Mouse (Mus musculus): Measurements from ENCODE around the gene Scg3.
A peak's percentile ranks its signal among the peaks of the same experiment; 100 is the strongest.
"Not testable (repeated sequence)": the region's sequence is repeated elsewhere in the genome, so short reads cannot be mapped to it uniquely, and the experiment has no call there.

The Scg3 gene

DNA sequence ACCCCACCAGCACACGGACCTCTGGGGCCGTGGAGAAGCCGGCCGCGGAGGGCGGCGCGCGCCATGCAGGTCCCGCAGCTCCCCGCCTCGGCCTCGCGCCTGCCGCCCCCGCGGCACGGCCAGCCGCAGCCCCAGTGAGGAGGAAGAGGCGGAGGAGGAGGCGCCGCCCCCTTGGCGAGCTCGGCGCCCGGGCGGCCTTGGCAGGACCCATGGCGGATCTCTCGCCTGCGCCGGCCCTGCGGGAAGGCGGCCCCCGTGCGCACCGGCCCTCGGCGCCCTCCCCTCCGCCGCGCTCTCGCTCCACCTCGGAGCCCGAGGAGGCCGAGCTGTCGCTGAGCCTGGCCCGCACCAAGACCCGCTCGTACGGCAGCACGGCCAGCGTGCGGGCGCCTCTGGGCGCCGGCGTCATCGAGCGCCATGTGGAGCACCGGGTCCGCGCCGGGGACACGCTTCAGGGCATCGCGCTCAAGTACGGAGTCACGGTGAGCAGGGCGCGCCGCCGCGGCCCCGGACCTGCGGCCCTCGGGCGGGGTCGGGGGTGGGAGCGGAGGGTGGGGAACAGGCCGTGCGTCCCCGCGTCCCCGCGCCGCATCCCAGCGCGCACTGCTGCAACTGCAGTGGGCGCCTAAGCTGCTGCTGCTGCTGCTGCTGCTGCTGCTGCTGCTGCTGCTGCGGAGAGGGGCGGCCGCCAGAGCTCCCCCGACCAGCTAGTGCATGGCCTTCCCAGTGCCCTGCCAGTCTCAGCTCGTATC, 58.1 kb downstream of the Scg3 start, which contains the start of gene Lysmd2:
Lysmd2 (plus strand) TSS at position 186 of the 752 bp plus-strand sequence.
- peak; percentile 58 for DNase-seq

DNA sequence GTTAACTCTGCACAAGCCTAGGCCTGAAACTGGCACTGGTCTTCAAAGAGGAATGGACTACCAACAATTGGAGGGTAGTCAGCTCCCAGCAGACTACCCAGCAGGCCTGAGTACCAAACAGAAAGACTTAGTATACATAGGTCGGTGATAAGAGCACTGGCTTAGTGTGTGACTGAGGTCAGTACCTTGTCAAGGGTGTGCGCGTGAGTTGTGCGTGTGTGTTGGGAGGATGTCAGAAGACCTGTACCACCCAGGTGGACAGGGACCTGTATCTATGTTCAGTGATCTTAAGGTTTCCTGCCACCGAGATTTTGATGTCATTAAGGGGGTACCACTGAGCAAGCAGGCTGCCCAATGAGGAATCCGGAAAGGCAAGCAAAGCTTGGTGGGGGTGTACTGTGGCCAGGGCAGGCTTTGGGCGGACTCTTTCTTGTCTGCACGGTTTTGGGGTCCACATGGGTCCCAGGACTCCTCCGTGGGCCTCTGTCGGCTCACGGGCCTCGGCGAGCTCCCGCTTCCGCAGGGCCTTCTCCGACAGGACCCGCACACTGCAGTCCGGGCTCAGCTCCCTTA, 58.8 kb downstream of the Scg3 start:
- DNase-seq = no peak

DNA sequence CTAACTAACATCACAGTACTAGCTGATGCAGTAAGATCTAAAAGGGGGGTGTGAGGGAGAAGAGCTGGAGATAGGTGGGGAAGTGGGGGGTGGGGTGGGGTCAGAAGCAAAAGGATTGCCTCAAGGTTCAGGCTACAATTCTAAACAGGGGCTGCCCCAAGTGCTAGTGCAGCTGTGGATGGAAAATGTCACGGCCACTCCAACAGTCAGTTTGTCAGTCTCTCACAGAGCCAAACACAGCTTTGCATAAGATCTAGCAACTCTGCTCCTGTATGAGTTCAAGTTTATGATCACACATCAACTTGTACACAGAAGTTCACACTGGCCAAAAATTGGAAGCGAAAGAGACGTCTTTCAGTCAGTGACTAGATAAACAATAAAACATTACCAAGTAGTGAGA, 62.4 kb downstream of the Scg3 start:
- no peak for DNase-seq

DNA sequence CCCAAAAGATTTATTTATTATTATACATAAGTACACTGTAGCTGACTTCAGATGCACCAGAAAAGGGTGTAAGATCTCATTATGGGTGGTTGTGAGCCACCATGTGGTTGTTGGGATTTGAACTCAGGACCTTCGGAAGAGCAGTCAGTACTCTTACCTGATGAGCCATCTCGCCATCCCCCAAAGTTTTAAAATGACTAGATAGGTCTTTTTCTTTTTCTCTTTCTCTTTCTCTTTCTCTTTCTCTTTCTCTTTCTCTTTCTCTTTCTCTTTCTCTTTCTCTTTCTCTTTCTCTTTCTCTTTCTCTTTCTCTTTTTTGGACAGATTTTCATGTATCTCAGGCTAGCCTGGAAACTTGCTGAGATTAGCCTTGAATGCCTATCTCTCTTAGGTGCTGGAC, 64.1 kb downstream of the Scg3 start:
- not testable (repeated sequence) for DNase-seq

DNA sequence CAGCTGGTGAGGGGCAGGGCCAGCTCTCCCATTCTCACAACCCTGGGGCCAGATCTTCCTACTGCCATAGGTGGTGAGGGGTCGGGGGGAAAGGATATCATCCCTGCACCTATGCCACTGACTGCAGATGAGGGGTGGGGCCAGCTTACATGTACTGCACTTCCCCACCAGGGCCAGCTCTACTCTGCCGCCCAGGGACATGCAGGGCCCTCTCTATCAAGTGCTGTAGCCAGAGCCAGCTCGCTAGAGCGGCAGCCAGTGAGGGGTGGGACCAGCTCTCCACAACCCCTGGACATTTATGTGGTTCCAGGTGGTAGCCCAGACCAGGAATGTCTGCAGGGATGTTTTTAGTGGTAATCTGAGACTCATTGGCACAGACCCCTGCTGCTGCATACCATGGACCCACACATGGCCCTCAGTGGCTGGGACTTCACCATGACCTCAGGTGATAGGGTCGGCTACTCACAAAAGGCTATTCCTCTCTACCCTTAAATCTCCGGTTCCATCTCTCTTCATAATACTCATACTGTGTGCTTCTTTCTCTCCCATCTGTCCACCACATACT, 64.9 kb downstream of the Scg3 start:
- DNase-seq = no peak

DNA sequence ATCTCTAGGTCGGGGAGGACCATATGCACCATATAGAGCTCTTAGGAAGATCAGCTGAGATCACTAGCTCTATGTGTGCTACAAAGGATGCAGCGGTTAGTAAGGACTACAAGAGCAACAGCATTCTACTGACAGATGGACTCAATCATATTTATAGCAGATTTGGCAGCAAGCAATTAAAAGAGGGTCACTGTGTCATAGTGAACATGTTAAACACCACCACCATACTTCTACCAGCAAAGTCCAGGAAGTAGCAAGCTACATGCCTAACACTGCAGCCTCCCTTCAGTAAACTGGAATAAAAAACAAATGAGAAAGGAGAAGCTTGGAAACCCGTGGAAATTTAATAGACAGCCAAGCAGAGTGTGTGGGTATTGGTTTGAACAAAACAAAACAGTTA, 67.3 kb downstream of the Scg3 start:
- no peak for DNase-seq

DNA sequence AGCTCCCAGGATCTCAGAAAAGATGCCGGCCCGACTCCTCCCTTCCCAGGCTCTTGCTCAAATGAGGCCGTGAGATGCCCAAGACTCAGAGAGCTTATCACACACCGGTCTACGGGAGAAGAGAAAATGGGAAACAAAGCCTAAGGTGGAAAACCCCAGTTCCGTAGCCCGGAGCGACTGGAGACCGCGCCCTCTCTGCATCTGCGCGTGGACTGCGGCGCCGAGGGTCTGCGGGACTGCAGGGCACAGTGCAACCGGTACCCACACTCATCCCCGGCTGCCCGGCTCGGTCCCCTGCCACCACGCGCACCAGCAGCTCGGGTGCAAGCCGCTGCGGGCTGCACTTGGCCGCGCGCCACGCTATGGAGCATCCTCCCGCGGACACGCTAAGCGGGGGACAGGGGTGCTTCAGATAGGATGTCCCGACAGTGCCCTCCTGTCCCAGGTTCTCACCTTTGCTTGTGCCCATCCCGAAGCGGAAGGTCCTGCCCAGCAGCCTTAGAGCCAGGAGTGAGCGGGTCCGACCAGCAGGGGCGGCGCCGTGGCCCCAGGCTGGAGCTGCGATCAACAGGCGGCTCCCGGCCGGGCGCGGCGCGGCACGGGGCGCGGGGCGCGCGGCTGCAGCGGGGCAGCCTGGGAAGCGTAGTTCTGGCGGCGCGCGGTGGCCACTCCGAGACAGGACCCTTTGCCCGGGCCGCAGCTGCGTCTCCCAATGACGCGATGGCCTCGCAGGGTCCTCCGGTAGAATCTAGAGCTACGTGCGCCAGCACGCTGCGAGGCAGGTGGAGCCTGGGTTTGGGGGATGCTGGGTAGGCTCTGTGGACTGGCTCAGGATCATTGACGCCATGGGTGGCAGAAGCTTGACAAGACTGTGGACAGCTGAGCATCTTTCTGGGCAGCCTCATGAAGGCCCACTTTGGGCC, 73.0 kb downstream of the Scg3 start, which contains the start of gene Tmod2:
Tmod2 (minus strand) TSS at position 755 of the 923 bp plus-strand sequence.
- peak; percentile 16 for DNase-seq

DNA sequence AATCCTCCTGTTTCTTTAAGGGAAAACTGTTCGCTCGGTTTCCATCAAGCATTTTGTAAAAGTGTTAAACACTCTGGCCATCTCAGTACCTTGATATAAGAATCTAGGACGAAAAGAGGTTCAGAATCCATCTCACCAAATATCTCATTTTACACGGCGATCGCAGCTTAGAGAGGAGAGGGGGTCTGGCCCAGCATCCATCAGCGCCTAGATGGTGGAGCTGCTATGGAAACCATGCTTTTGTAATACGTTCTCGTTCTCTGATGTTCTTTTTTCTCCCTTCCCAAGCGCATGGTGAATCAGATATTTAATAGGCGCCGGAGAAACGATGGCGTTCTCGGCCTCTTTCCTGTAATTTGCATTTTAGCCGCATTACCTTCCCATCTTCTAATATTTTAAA, 73.9 kb downstream of the Scg3 start:
- DNase-seq = no peak

DNA sequence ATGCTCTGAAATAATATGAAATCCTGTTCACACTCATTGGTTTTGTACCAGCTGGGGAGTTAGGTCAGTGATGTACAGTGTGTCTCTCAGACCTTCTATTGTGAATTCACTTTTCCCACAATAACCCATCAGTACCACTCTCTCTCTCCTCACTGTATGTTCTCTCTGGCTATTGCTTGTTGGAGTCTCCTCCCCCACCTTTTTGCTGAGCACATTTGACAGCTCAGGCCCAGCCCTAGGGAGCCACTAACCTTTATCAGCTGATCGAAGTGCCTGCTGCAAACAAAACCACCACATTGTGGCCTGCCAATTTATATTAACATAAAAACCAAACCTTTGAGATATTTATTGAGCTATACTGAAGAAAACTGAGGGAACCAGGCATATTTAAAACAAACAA, 74.4 kb downstream of the Scg3 start:
- DNase-seq = no peak

DNA sequence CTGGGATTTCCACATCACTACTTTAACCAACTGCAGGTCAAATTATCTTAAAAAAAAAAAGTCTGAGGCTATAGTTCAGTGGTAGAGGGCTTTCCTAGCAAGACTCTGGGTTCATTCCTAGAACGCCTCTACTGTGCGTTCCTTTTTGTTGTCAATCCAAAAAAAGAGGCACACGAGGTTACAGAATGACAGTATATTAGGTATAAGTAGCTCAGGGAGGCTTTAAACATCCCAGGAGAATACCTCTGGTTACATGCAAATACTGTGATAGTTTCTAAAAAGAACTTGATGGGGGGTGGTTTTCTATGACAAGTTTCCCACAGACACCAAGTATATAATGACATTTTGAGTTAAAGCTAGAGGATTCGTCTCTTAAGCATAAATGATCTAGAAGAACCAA, 76.4 kb downstream of the Scg3 start:
- DNase-seq = no peak

DNA sequence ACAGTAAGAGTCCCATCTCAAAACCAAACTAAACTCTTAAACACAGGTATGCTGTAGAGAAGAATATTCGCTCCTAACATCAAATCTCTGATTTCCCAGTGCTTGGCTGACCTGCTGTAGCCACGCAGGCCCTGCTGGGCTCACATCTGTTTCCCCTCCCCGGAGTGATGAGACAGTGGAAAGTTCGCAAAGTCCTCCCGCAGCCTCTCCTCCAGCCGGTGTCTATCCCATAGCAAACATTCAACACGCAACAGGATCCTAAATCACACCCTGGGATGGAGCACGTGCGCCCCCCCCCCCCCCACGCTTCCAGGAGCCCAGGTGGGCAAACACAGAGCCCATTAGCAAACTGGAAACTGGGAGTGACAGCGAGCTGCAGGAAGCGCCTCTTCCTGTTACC, 82.3 kb downstream of the Scg3 start:
- DNase-seq = no peak

DNA sequence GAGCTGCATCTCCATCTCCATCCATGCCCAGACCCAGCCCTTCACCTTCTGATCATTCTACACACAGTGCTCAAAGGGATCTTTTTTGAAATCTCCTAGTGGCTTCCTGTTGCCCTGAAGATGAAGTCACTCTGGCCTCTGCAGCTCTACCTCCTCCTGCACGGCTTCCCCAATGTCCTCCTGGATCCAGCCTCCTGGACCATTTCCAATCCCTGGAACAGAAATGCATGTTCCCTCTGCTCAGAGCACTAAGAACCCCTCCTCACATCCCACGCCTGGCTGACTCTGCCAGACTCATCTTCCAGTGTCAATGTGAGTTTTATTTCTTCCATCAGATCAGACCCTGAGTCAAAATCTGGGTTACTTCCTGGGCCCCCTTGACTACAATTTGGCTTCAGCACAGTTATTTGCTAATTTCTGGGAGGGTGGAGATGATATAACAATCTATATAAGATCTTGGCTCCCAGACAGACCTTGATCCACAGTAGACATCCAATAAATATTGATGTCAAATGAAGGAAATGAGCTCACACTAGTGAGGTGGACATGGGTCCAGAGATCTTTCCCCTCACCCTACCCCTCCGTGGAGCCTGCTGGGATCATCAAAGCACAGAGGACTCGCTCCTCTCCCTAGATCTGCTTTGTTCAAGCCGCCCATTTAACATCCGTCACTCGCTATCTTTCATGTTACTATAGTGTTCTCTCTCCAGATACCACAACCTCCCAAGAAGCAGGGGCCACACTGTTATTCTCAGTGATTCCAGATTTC, 83.5 kb downstream of the Scg3 start:
- no peak for DNase-seq

DNA sequence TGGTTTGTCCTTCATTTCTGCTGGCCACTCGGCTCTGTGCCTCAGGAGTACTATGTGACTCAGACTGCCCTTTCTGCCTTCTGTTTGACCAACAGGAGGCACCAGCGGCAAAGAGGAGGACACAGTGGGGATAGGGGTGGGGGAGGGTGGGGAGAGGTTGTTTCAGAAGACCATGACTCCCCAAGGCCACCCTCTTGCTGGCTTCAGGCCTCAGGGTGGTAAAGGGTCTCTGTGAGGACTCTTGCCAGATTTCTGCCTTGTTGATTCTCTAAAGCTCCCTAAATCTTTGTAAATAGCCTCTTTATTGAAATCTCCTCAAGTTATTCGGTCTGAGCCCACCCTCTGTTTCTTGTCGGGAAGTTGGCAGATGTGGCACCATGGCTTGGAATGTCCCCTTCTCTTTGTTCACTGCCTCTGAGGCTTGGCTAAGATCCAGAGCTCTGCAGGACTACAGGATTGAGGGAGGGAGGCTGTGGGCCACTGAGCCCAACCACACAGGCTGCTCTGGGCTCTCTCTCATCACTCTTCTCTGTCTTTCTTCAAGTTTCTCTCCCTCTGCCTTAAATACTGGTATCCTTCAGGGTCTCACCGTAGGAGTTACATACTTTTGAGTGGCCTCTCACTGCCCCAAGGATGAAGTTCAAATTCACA, 84.5 kb downstream of the Scg3 start:
- DNase-seq = no peak

DNA sequence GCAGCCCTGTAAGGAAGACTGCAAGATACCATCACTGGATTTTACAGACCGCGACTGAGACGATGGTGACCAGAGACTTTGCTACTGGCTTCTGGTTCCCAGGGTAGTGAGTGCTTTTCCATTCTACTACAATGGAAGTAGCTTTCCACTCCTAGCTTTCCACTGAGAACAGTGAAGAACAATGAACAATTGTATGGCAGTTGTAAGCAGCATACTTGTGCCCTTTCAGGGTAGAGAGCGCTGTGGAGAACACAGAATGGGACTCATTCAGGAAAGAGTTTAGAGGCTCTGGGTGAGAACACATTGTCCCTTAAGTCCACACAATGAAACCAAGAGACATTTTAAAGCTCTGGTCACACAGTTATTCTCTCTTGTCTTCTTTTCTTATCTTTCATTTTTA, 86.3 kb downstream of the Scg3 start:
- no peak for DNase-seq

DNA sequence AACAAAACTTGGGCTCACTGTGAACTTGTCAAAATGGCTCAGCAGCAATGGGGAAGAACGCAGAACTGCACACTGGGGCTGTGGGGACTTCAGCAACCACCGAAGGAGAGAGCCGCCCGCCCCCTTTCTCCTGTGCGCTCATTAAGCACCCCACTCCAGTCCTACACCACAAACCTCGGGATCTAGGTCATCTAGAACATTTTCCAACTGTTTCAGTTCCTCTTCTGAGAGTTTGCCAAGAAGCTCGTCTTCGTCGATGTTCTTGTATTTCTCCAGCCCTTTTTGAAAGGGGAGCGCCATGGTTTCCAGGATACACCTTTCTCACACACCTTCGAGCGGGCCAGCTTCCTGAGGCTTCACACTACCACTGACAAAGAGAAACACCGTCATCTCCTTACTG, 86.8 kb downstream of the Scg3 start:
- no peak for DNase-seq

DNA sequence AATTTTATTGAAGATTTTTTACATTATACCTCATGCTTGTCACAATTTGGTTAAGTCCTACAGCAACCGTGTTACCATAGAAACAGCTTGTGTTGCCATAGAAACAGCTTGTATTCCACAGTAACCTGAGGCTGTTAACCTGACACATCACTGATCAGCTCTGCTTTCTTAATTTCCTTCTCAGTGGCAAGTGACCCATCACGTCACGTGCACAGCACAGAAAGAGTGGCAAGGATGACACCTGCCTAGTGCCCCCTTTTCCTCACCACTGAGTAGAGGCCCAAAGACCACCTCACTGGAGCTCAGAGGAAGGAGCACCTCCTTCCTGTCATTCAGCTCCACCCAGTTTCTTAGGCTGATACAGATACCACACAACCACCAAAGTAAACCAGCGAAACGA, 90.4 kb downstream of the Scg3 start:
- no peak for DNase-seq

Data from liver (tissue).